Mouse (Mus musculus) thymus, adult 2 months (tissue): ENCODE measurements around the gene Gm17482. TPM values are rescaled to one million over a fixed set of nuclear protein-coding genes. Genes with fewer than 3 reads are reported as not detected.

Source experiments
- DNase-seq: peaks from one replicate; pipeline ENCODE4 v3.0.0; 2021
- H3K27ac ChIP-seq: fragments of 200-500 bp; 2 replicates; pipeline ENCODE4 v1.5.1; 2012; ENCODE audit warnings: low read length, control low read depth; ENCODE audit not compliant: control insufficient read depth, insufficient read depth
- H3K27me3 ChIP-seq: fragments of 200-500 bp; 2 replicates; pipeline ENCODE4 v1.6.1; 2012; ENCODE audit warnings: mild to moderate bottlenecking, low read length, moderate library complexity, mixed read lengths; ENCODE audit not compliant: control insufficient read depth, insufficient read depth
- H3K36me3 ChIP-seq: fragments of 200-500 bp; 2 replicates; pipeline ENCODE4 v1.6.1; 2012; ENCODE audit warnings: mild to moderate bottlenecking, low read length, moderate library complexity; ENCODE audit not compliant: control insufficient read depth, insufficient read depth
- H3K4me1 ChIP-seq: fragments of 200-500 bp; replicated peaks from 2 replicates; pipeline ENCODE4 v1.6.1; 2012; ENCODE audit warnings: low read length; ENCODE audit not compliant: control insufficient read depth, insufficient read depth
- H3K4me3 ChIP-seq: fragments of 200-500 bp; 2 replicates; pipeline ENCODE4 v1.5.1; 2012; ENCODE audit warnings: mild to moderate bottlenecking, low read length, control low read depth, moderate library complexity; ENCODE audit not compliant: control insufficient read depth, insufficient read depth
- CTCF ChIP-seq: fragments of 200-500 bp; IDR thresholded peaks from 2 replicates; pipeline ENCODE4 v1.5.1; 2012; ENCODE audit warnings: mild to moderate bottlenecking, control low read depth, low read length, moderate library complexity, borderline replicate concordance; ENCODE audit not compliant: control insufficient read depth, poor library complexity, insufficient read depth; ENCODE audit errors: extremely low read depth
- POLR2A ChIP-seq: fragments of 200-500 bp; IDR thresholded peaks from 2 replicates; pipeline ENCODE4 v1.6.1; 2012; ENCODE audit warnings: mild to moderate bottlenecking, low read length, control low read depth, moderate library complexity; ENCODE audit not compliant: control insufficient read depth, poor library complexity, insufficient read depth; ENCODE audit errors: extremely low read depth
- WGBS: fragments of 180-500 bp; shearing (Covaris S2); methylation state at CpG from one replicate; pipeline ENCODE4 v1.1.7; 2018; 5-methylcytosine and 5-hydroxymethylcytosine counted together
- polyA plus RNA-seq: library from polyadenylated mRNA; depleted of rRNA; stranded (reverse); fragments of >200 nt; gene quantifications from 2 replicates; pipeline ENCODE4 v1.2.3, GENCODE M21; 2012

Gene Gm17482
- polyA plus RNA-seq, 1 experiment: not detected

GRCm38 (mm10) chr6:115210820-115211219 lies 16.3 kb upstream of the Gm17482 start:
- no peaks in the 10 kb centered on the region for H3K4me1 ChIP-seq
- H3K36me3 ChIP-seq: no peaks in the 10 kb centered on the region
- DNase-seq: no peak
- TF ChIP-seq CTCF: no peak
- no peak for TF ChIP-seq POLR2A
- H3K4me3 ChIP-seq: no peak overlapping the region
- H3K27ac ChIP-seq: no peak overlapping the region
- 91% methylated on average over 3 of the region's 3 CpGs for WGBS
- H3K27me3 ChIP-seq: no peaks in the 10 kb centered on the region

- TF ChIP-seq CTCF (no peak), POLR2A (no peak)
- no peak overlapping the region for H3K27ac ChIP-seq
- 60% methylated on average over 5 of the region's 5 CpGs for WGBS
- no peak for DNase-seq
- no peak overlapping the region for H3K4me3 ChIP-seq
- H3K36me3 ChIP-seq: no peaks in the 10 kb centered on the region
- H3K27me3 ChIP-seq: no peaks in the 10 kb centered on the region
- no peaks in the 10 kb centered on the region for H3K4me1 ChIP-seq
Observed at GRCm38 (mm10) chr6:115212132-115212903, 14.8 kb upstream of the Gm17482 start.

GRCm38 (mm10) chr6:115213129-115213528 lies 14.0 kb upstream of the Gm17482 start:
- no peak for TF ChIP-seq POLR2A
- TF ChIP-seq CTCF: no peak
- whole genome bisulfite sequencing: 13% methylated on average over 5 of the region's 5 CpGs
- H3K4me3 ChIP-seq: no peak overlapping the region
- no peak for DNase-seq
- no peak overlapping the region for H3K27ac ChIP-seq
- no peaks in the 10 kb centered on the region for H3K36me3 ChIP-seq
- H3K4me1 ChIP-seq: no peaks in the 10 kb centered on the region
- H3K27me3 ChIP-seq: no peaks in the 10 kb centered on the region

- Histone ChIP-seq H3K27ac (no peak overlapping the region), H3K4me3 (no peak overlapping the region), H3K36me3 (no peaks in the 10 kb centered on the region), H3K27me3 (no peaks in the 10 kb centered on the region), H3K4me1 (no peaks in the 10 kb centered on the region)
- WGBS: 92% methylated on average over 8 of the region's 8 CpGs
- TF ChIP-seq CTCF (no peak), POLR2A (no peak)
- no peak for DNase-seq
Observed at GRCm38 (mm10) chr6:115221215-115221641, 5.9 kb upstream of the Gm17482 start.

- Histone ChIP-seq H3K4me3 (no peak overlapping the region), H3K36me3 (no peaks in the 10 kb centered on the region), H3K4me1 (no peaks in the 10 kb centered on the region), H3K27me3 (no peaks in the 10 kb centered on the region), H3K27ac (no peak overlapping the region)
- no peak for DNase-seq
- TF ChIP-seq CTCF: no peak
- no peak for TF ChIP-seq POLR2A
- 86% methylated on average over 3 of the region's 3 CpGs for WGBS
Observed at GRCm38 (mm10) chr6:115225519-115225918, 1.6 kb upstream of the Gm17482 start.

- DNase-seq: peak; percentile 72
- Histone ChIP-seq H3K27me3 (no peaks in the 10 kb centered on the region), H3K4me3 (no peak overlapping the region), H3K27ac (no peak overlapping the region), H3K4me1 (no peaks in the 10 kb centered on the region), H3K36me3 (no peaks in the 10 kb centered on the region)
- no peak for TF ChIP-seq POLR2A
- TF ChIP-seq CTCF: peak; percentile 30; the same call in 1 of the 2 replicates
- 13% methylated on average over 2 of the region's 2 CpGs for WGBS
Observed at GRCm38 (mm10) chr6:115227529-115227928, 386 bp downstream of the Gm17482 start.
